Mouse (Mus musculus): ENCODE results near the gene Tmem209. TPM values are rescaled to one million over a fixed set of nuclear protein-coding genes. Genes with fewer than 3 reads are reported as not detected.

The Tmem209 gene
- polyA plus RNA-seq, 1 experiment, result 84.7 TPM

GRCm38 (mm10) chr6:30550496-30551192 is 41.1 kb upstream of the Tmem209 start:
- peaks cover 12% of the 10 kb centered on the region for H3K4me1 ChIP-seq (ENCODE audit: control insufficient read depth, insufficient read depth, low read length)
- TF ChIP-seq POLR2A (IDR thresholded peaks at IDR 0.05; ENCODE audit: low read depth, low read length) (no peak), CTCF (IDR thresholded peaks at IDR 0.05; ENCODE audit: borderline replicate concordance, insufficient read depth, low read length) (no peak)
- H3K4me3 ChIP-seq (ENCODE audit: insufficient read depth, low read length), result no peak overlapping the region
- H3K27ac ChIP-seq (ENCODE audit: insufficient read depth, low read length), result peak overlapping the region; percentile 30; the same call in 1 of the 2 replicates

- Histone ChIP-seq H3K4me1 (ENCODE audit: control insufficient read depth, insufficient read depth, low read length) (peaks cover 11% of the 10 kb centered on the region), H3K27ac (ENCODE audit: insufficient read depth, low read length) (peak overlapping the region; percentile 84), H3K4me3 (ENCODE audit: insufficient read depth, low read length) (no peak overlapping the region)
- TF ChIP-seq CTCF (IDR thresholded peaks at IDR 0.05; ENCODE audit: borderline replicate concordance, insufficient read depth, low read length), result no peak
- no peak for TF ChIP-seq POLR2A (IDR thresholded peaks at IDR 0.05; ENCODE audit: low read depth, low read length)
Observed at GRCm38 (mm10) chr6:30549231-30549761, 39.7 kb upstream of the Tmem209 start.

- Histone ChIP-seq H3K4me3 (ENCODE audit: insufficient read depth, low read length) (no peak overlapping the region), H3K27ac (ENCODE audit: insufficient read depth, low read length) (peak overlapping the region; percentile 51), H3K4me1 (ENCODE audit: control insufficient read depth, insufficient read depth, low read length) (peaks cover 8% of the 10 kb centered on the region)
- TF ChIP-seq POLR2A (IDR thresholded peaks at IDR 0.05; ENCODE audit: low read depth, low read length), result no peak
- no peak for TF ChIP-seq CTCF (IDR thresholded peaks at IDR 0.05; ENCODE audit: borderline replicate concordance, insufficient read depth, low read length)
Observed at GRCm38 (mm10) chr6:30547656-30548306, 38.2 kb upstream of the Tmem209 start.

- H3K4me1 ChIP-seq (ENCODE audit: control insufficient read depth, insufficient read depth, low read length), result peaks cover 8% of the 10 kb centered on the region
- no peak overlapping the region for H3K4me3 ChIP-seq (ENCODE audit: insufficient read depth, low read length)
- TF ChIP-seq CTCF (IDR thresholded peaks at IDR 0.05; ENCODE audit: borderline replicate concordance, insufficient read depth, low read length) (no peak), POLR2A (IDR thresholded peaks at IDR 0.05; ENCODE audit: low read depth, low read length) (no peak)
- peak overlapping the region; percentile 78 for H3K27ac ChIP-seq (ENCODE audit: insufficient read depth, low read length)
Observed at GRCm38 (mm10) chr6:30547274-30547645, 37.7 kb upstream of the Tmem209 start.

- peak overlapping the region; percentile 78 for H3K27ac ChIP-seq (ENCODE audit: insufficient read depth, low read length)
- H3K4me1 ChIP-seq (ENCODE audit: control insufficient read depth, insufficient read depth, low read length), result peaks cover 8% of the 10 kb centered on the region
- TF ChIP-seq POLR2A (IDR thresholded peaks at IDR 0.05; ENCODE audit: low read depth, low read length), result no peak
- TF ChIP-seq CTCF (IDR thresholded peaks at IDR 0.05; ENCODE audit: borderline replicate concordance, insufficient read depth, low read length), result no peak
- H3K4me3 ChIP-seq (ENCODE audit: insufficient read depth, low read length), result no peak overlapping the region; the same call in 1 of the 2 replicates
Observed at GRCm38 (mm10) chr6:30546571-30547273, 37.1 kb upstream of the Tmem209 start.

GRCm38 (mm10) chr6:30545689-30546088 is 36.1 kb upstream of the Tmem209 start:
- no peak overlapping the region for H3K4me3 ChIP-seq (ENCODE audit: insufficient read depth, low read length)
- H3K27ac ChIP-seq (ENCODE audit: insufficient read depth, low read length), result no peak overlapping the region
- no peak for TF ChIP-seq POLR2A (IDR thresholded peaks at IDR 0.05; ENCODE audit: low read depth, low read length)
- TF ChIP-seq CTCF (IDR thresholded peaks at IDR 0.05; ENCODE audit: borderline replicate concordance, insufficient read depth, low read length), result no peak
- peaks cover 8% of the 10 kb centered on the region for H3K4me1 ChIP-seq (ENCODE audit: control insufficient read depth, insufficient read depth, low read length)

- Histone ChIP-seq H3K27ac (ENCODE audit: insufficient read depth, low read length) (no peak overlapping the region), H3K4me1 (ENCODE audit: control insufficient read depth, insufficient read depth, low read length) (peaks cover 5% of the 10 kb centered on the region; the same call in 1 of the 2 replicates), H3K4me3 (ENCODE audit: insufficient read depth, low read length) (no peak overlapping the region)
- no peak for TF ChIP-seq CTCF (IDR thresholded peaks at IDR 0.05; ENCODE audit: borderline replicate concordance, insufficient read depth, low read length)
- TF ChIP-seq POLR2A (IDR thresholded peaks at IDR 0.05; ENCODE audit: low read depth, low read length), result no peak
Observed at GRCm38 (mm10) chr6:30543851-30544250, 34.3 kb upstream of the Tmem209 start.

GRCm38 (mm10) chr6:30543077-30543476 is 33.5 kb upstream of the Tmem209 start:
- Histone ChIP-seq H3K4me3 (ENCODE audit: insufficient read depth, low read length) (no peak overlapping the region), H3K27ac (ENCODE audit: insufficient read depth, low read length) (no peak overlapping the region), H3K4me1 (ENCODE audit: control insufficient read depth, insufficient read depth, low read length) (peaks cover 5% of the 10 kb centered on the region; the same call in 1 of the 2 replicates)
- no peak for TF ChIP-seq POLR2A (IDR thresholded peaks at IDR 0.05; ENCODE audit: low read depth, low read length)
- no peak for TF ChIP-seq CTCF (IDR thresholded peaks at IDR 0.05; ENCODE audit: borderline replicate concordance, insufficient read depth, low read length)

GRCm38 (mm10) chr6:30542277-30542676 is 32.7 kb upstream of the Tmem209 start:
- Histone ChIP-seq H3K4me1 (ENCODE audit: control insufficient read depth, insufficient read depth, low read length) (peaks cover 5% of the 10 kb centered on the region; the same call in 1 of the 2 replicates), H3K27ac (ENCODE audit: insufficient read depth, low read length) (no peak overlapping the region), H3K4me3 (ENCODE audit: insufficient read depth, low read length) (no peak overlapping the region)
- no peak for TF ChIP-seq POLR2A (IDR thresholded peaks at IDR 0.05; ENCODE audit: low read depth, low read length)

Data from embryonic fibroblast, embryonic 13.5 days (primary cell).